Comparison of ENCODE assay signal across 8 mouse cellular contexts in genomic region chr8:84192023-84192422, GRCm38 (mm10). TPM values are rescaled to one million over a fixed set of nuclear protein-coding genes. Genes with fewer than 3 reads are reported as not detected.
DNase-seq lines count a peak whose midpoint lies in the region; ATAC-seq and TF ChIP-seq lines count a peak whose summit lies in the region.

No protein-coding gene starts in this region.

- peaks cover 12% of the 10 kb centered on the region for H3K4me1 ChIP-seq in heart, postnatal 0 days (ENCODE audit: control insufficient read depth, insufficient read depth)
- H3K4me1 ChIP-seq in testis, adult 2 months (ENCODE audit: control insufficient read depth, insufficient read depth, low read length): peaks cover 13% of the 10 kb centered on the region

- TF ChIP-seq POLR2A in testis, adult 2 months (IDR thresholded peaks at IDR 0.05; ENCODE audit: control insufficient read depth, low read depth, low read length): no peak

- H3K9ac ChIP-seq in heart, postnatal 0 days (replicated peaks; ENCODE audit: low read depth, low read length): peak overlapping the region; percentile 48; the same call in 1 of the 2 replicates

- TF ChIP-seq CTCF in heart, postnatal 0 days (IDR thresholded peaks at IDR 0.05; ENCODE audit: low read depth): no peak
- no peak for TF ChIP-seq CTCF in testis, adult 2 months (IDR thresholded peaks at IDR 0.05; ENCODE audit: control insufficient read depth, insufficient read depth, insufficient replicate concordance, low read depth, low read length)

- peak overlapping the region; percentile 93 for H3K27ac ChIP-seq in heart, postnatal 0 days (ENCODE audit: low read depth)
- no peak overlapping the region for H3K27ac ChIP-seq in testis, adult 2 months (ENCODE audit: control insufficient read depth, insufficient read depth, low read depth, low read length)

- H3K4me2 ChIP-seq in heart, postnatal 0 days (ENCODE audit: low read depth, low read length): peak overlapping the region; percentile 52

- H3K9me3 ChIP-seq in heart, postnatal 0 days (replicated peaks; ENCODE audit: control insufficient read depth, low read length): no peaks in the 10 kb centered on the region

- TF ChIP-seq EP300 in heart, postnatal 0 days (IDR thresholded peaks at IDR 0.05; ENCODE audit: low read depth): peak; percentile 61; the same call in 1 of the 2 replicates

- no peaks in the 10 kb centered on the region for H3K36me3 ChIP-seq in heart, postnatal 0 days (replicated peaks; ENCODE audit: control insufficient read depth, insufficient read depth, low read length)
- no peaks in the 10 kb centered on the region for H3K36me3 ChIP-seq in testis, adult 2 months (ENCODE audit: control insufficient read depth, insufficient read depth, low read length)

- H3K27me3 ChIP-seq in heart, postnatal 0 days (ENCODE audit: control insufficient read depth, insufficient read depth, low read length): no peaks in the 10 kb centered on the region
- H3K27me3 ChIP-seq in testis, adult 2 months (ENCODE audit: control insufficient read depth, insufficient read depth, low read length): no peaks in the 10 kb centered on the region

- 11% methylated on average over 13 of the region's 13 CpGs for WGBS in heart, postnatal 0 days

- peak overlapping the region; percentile 24 for H3K4me3 ChIP-seq in heart, postnatal 0 days (ENCODE audit: low read depth, low read length)
- peak overlapping the region; percentile 85 for H3K4me3 ChIP-seq in testis, adult 2 months (ENCODE audit: control insufficient read depth, low read depth, low read length)

- DNase-seq in B cell, adult 2 months: peak; percentile 48 to 60
- peak; percentile 92 for DNase-seq in MN1 (ENCODE audit: low spot score)
- DNase-seq in heart, postnatal 0 days (ENCODE audit: low spot score): peak; percentile 89
- DNase-seq in kidney, postnatal 14 days: peak; percentile 74
- no peak for DNase-seq in cerebellum, postnatal 4 days (ENCODE audit: low spot score in 2 of 2)

- peak; percentile 89 for ATAC-seq in erythroblast, adult 5-6 weeks (replicated peaks; ENCODE audit: low FRiP score, poor library complexity, severe bottlenecking)
- ATAC-seq in heart, postnatal 0 days (ENCODE audit: insufficient read depth, low read depth): peak; percentile 83
- ATAC-seq in megakaryocyte, adult 5-6 weeks (ENCODE audit: poor library complexity, severe bottlenecking): peak; percentile 90

RNA-seq across cellular contexts. Expression of gene Nanos3, which starts 7.0 kb away (rescaled TPM):
- total RNA-seq in erythroblast, adult 5-6 weeks (2015; ENCODE audit: low replicate concordance): not detected in 2 replicates
- not detected in 2 replicates for total RNA-seq in erythroblast, adult 5-6 weeks (2017; ENCODE audit: low replicate concordance)
- total RNA-seq in heart, postnatal 0 days (2014; rRNA removed; ENCODE audit: low replicate concordance): 1.4 TPM in 1 of 2 replicates, not detected in the other
- 4.6 and 6.0 TPM in 2 replicates for polyA plus RNA-seq in heart, postnatal 0 days (2015; fragmentation: Nextera tagmentation; extraction: Ambion mirVana)
- total RNA-seq in megakaryocyte, adult 5-6 weeks (2015): not detected in 2 replicates
- not detected in 2 replicates for total RNA-seq in megakaryocyte, adult 5-6 weeks (2017)
- 1.6 and 2.4 TPM in 2 replicates for polyA plus RNA-seq in testis, adult 2 months (2012; rRNA removed)

RNA-seq across cellular contexts. Expression of gene 4930432K21Rik, which starts 44.2 kb away (rescaled TPM):
- total RNA-seq in erythroblast, adult 5-6 weeks (2015; ENCODE audit: low replicate concordance): not detected in 2 replicates
- total RNA-seq in erythroblast, adult 5-6 weeks (2017; ENCODE audit: low replicate concordance): 0.43 TPM in 1 of 2 replicates, not detected in the other
- 0.43 TPM in 1 of 2 replicates, not detected in the other for total RNA-seq in heart, postnatal 0 days (2014; rRNA removed; ENCODE audit: low replicate concordance)
- 0.34 and 0.48 TPM in 2 replicates for polyA plus RNA-seq in heart, postnatal 0 days (2015; fragmentation: Nextera tagmentation; extraction: Ambion mirVana)
- total RNA-seq in megakaryocyte, adult 5-6 weeks (2015): 0.07 and 0.09 TPM in 2 replicates
- 0.37 and 1.8 TPM in 2 replicates for total RNA-seq in megakaryocyte, adult 5-6 weeks (2017)
- 57.2 and 65.0 TPM in 2 replicates for polyA plus RNA-seq in testis, adult 2 months (2012; rRNA removed)

RNA-seq across cellular contexts. Expression of gene Cc2d1a, which starts 44.3 kb away (rescaled TPM):
- 4.2 and 7.3 TPM in 2 replicates for total RNA-seq in erythroblast, adult 5-6 weeks (2015; ENCODE audit: low replicate concordance)
- 0.60 and 2.5 TPM in 2 replicates for total RNA-seq in erythroblast, adult 5-6 weeks (2017; ENCODE audit: low replicate concordance)
- total RNA-seq in heart, postnatal 0 days (2014; rRNA removed; ENCODE audit: low replicate concordance): 13.1 and 17.1 TPM in 2 replicates
- polyA plus RNA-seq in heart, postnatal 0 days (2015; fragmentation: Nextera tagmentation; extraction: Ambion mirVana): 8.4 and 10.2 TPM in 2 replicates
- total RNA-seq in megakaryocyte, adult 5-6 weeks (2015): 9.0 and 12.9 TPM in 2 replicates
- total RNA-seq in megakaryocyte, adult 5-6 weeks (2017): 5.8 and 9.8 TPM in 2 replicates
- 30.9 and 38.6 TPM in 2 replicates for polyA plus RNA-seq in testis, adult 2 months (2012; rRNA removed)

RNA-seq across cellular contexts. Expression of gene Zswim4, which starts 44.8 kb away (rescaled TPM):
- 3.1 and 3.5 TPM in 2 replicates for total RNA-seq in erythroblast, adult 5-6 weeks (2015; ENCODE audit: low replicate concordance)
- total RNA-seq in erythroblast, adult 5-6 weeks (2017; ENCODE audit: low replicate concordance): 6.3 and 7.4 TPM in 2 replicates
- total RNA-seq in heart, postnatal 0 days (2014; rRNA removed; ENCODE audit: low replicate concordance): 23.8 and 31.4 TPM in 2 replicates
- polyA plus RNA-seq in heart, postnatal 0 days (2015; fragmentation: Nextera tagmentation; extraction: Ambion mirVana): 4.6 and 5.8 TPM in 2 replicates
- total RNA-seq in megakaryocyte, adult 5-6 weeks (2015): 6.2 and 6.5 TPM in 2 replicates
- 8.9 and 9.4 TPM in 2 replicates for total RNA-seq in megakaryocyte, adult 5-6 weeks (2017)
- 16.9 and 17.4 TPM in 2 replicates for polyA plus RNA-seq in testis, adult 2 months (2012; rRNA removed)

RNA-seq across cellular contexts. Expression of gene D8Ertd738e, which starts 57.5 kb away (rescaled TPM):
- 53.7 and 79.2 TPM in 2 replicates for total RNA-seq in erythroblast, adult 5-6 weeks (2015; ENCODE audit: low replicate concordance)
- total RNA-seq in erythroblast, adult 5-6 weeks (2017; ENCODE audit: low replicate concordance): 25.5 and 34.4 TPM in 2 replicates
- 90.3 and 93.2 TPM in 2 replicates for total RNA-seq in heart, postnatal 0 days (2014; rRNA removed; ENCODE audit: low replicate concordance)
- polyA plus RNA-seq in heart, postnatal 0 days (2015; fragmentation: Nextera tagmentation; extraction: Ambion mirVana): 382 and 414 TPM in 2 replicates
- 169 and 188 TPM in 2 replicates for total RNA-seq in megakaryocyte, adult 5-6 weeks (2015)
- 99.7 and 113 TPM in 2 replicates for total RNA-seq in megakaryocyte, adult 5-6 weeks (2017)
- 104 and 116 TPM in 2 replicates for polyA plus RNA-seq in testis, adult 2 months (2012; rRNA removed)

Comparison
In these comparisons a context has a peak if more than half of its experiments do, and no peak if none do; other contexts are left out.
1. DNase-seq: peak in B cell, adult 2 months (2 of 2), MN1 (single experiment), heart, postnatal 0 days (single experiment) and kidney, postnatal 14 days (single experiment); none in cerebellum, postnatal 4 days (0 of 2).
2. Peak in every context shown above with its lines, with median percentiles within 50 percentile points of each other: ATAC-seq.